Mouse (Mus musculus): ENCODE measurements around the gene Ucn. TPM values are rescaled to one million over a fixed set of nuclear protein-coding genes. Genes with fewer than 3 reads are reported as not detected.

The Ucn gene
- total RNA-seq, 2 experiments from 2014 or later: not detected

DNA sequence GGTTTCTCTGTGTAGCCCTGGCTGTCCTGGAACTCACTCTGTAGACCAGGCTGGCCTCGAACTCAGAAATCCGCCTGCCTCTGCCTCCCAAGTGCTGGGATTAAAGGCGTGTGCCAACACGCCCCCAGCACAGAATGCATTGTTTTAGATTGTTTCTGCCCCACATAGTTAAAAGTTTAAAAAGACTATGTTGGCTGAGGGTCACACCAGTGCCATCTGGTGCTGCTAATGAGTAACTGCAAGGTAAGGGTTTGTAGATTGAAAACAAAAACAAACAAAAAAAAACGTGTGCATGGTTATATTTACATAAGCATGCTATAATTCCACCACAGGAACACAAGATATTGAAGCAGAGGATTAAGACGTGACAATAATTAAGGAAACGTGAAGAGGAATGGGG is 27.8 kb downstream of the Ucn start:
- no peak for DNase-seq (ENCODE audit: low spot score in 2 of 2)

DNA sequence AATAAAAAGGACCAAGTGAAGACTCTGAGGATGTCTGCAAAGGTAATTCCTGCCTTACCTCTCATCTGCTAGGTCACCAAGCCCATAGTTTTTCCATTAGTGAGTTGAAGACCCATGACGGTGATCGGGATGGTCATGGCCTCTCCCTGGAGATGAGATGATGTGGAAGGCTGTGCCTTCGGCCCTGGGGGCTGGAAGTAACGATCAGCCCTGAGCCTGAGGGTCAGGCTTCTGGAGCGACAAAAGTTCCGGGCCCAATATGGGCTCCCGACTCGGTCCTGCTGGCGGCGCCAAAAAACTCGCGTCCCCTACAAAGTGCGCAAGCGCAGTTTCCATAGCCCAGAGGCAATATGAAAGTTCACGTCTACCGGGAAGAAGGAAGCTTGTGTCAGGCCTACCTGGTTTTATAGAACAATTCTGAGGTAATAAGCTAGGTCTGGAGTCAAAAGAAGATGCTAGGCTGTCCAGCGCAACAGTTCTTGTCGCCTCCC is 30.6 kb downstream of the Ucn start, which contains the start of gene Slc30a3:
Slc30a3 (minus strand) TSS at position 238 of the 491 bp plus-strand sequence.
- no peak for DNase-seq (ENCODE audit: low spot score in 2 of 2)

DNA sequence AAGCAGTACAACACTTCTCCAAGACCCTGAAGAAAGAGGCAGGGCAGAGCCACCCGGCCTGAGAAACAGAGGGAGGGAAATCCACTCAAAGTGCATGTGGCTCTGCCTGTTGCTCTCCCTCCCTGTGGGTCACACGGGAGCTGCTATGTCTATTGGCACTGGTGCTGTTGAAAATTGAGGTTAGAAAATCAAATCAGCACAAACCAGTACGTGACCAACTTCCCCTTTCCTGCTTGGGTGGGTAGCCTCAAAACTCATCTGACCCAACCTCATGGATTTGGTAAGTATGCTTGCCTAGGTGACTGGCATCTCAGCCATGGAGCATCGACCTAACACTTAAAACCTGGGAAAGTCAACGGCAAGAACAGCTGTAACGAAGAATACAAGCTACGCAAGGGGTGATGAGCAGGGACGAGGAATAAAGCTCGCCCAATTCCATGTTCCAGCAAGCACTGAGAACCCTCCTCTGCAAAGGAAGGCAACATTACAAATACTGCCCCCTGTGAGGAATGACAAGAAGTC is 32.8 kb downstream of the Ucn start, which contains the start of gene Dnajc5g:
Dnajc5g (plus strand) TSS at position 472 of the 522 bp plus-strand sequence.
- DNase-seq (ENCODE audit: low spot score in 2 of 2): no peak

DNA sequence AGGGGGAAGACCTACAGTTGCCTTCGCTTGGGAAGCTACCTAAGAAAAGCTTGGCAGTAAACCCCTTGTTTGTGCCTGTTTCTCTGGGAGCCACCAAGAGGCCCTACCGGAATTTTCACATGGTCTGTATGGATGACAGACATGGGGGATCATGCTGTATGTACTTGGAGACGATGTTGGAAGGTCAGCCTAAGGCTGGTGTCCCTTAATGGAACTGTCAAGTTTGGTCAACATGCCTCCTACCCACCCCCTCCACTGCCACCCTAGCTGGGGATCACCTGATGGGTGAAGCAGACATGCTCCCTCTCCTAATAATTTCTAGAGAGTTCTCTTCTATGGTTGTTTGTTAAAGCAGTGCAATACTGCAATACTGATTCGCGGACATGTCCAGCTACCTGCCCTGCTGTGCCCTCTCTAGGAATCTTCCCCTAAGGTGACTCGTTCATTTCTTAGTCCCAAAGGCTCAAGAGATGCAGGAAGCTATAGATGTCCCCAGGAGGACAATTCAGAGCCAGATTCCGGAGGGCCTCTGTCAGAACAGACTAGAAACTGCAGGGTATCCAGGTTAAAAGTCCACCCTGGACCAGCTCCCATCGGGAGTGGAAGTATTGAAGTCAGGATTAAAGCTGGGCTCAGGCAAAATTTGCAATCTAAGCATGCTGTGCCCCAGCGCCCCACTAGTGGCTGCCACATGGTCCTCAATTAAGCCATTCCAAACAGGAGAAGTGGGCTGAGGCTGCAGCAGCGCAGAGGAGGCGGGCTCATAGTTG is 42.7 kb downstream of the Ucn start:
- DNase-seq (ENCODE audit: low spot score in 2 of 2): no peak

DNA sequence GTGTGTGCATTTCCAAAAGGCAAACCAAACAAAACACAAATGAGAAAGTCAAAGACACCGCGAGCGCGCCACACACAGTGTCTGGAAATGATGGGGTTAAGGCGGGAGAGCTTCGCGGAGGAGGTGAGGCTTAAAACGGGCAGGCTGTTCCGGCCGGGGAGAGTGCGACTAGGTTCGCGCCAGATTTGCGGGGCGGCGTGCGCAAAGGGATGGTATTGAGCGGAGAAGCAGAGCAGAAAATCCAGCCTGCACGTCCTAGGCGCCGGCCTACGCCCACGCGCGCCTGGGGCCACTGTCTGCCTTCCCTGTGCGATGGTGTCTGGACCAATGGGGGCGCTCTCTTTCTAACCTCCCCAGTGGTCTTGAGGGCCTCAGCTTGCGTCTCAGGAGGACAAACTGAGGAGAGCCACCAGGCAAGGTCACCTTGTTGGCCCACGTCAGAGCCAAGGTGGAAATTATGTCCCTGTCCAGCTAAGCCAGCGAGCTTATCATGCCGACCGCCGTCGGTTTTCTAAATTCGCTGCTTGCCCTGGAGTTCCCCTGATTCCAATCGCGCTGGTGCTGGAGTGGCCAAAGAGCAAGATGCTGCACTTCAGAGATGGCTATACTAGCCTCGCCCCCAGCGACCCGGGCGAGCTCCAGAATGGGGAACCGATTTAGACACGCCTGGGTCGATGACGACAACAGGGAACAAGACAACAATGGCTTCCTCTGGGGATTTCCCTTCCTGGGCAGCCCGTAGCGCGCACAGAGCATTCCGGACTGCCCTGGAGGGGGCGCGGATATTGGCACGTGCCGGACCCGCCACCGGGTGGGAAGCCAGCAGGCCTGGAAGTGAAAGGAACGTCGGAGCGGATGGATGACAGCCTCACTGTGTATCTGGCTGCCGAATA is 43.6 kb downstream of the Ucn start:
- no peak for DNase-seq (ENCODE audit: low spot score in 2 of 2)

DNA sequence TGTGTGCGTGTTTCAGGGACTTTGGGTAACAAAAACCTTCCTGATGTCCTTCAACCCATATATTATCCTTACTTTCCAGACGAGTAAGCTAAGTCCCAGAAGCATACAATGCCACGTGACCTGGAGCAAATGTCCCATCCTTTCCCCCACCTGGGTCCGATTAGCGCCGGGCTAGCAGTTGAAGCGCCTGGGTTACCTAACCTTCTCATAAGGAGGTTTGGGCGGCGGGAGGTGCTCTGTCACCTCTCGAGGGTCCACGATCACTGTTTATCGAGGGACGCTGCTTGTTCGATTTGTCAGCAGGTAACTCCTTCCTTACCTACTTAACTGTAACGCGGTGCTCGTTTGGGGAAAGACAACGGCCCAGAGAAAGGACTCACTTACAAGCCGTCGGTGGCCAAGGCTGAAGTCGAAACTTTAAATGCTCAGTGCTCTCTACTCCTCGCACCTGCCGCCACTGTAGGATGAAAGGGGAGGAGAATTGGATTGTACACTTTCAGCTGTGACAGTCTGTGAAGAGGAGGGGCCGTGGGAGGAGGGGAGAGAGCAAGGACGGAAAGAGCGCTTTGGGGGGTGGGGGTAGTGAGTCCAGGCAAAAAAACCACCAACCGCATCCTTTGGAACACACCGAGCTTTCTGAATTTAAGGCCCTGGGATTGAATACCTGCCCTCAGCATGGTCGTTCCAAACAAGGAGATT is 44.4 kb downstream of the Ucn start:
- no peak for DNase-seq (ENCODE audit: low spot score in 2 of 2)

DNA sequence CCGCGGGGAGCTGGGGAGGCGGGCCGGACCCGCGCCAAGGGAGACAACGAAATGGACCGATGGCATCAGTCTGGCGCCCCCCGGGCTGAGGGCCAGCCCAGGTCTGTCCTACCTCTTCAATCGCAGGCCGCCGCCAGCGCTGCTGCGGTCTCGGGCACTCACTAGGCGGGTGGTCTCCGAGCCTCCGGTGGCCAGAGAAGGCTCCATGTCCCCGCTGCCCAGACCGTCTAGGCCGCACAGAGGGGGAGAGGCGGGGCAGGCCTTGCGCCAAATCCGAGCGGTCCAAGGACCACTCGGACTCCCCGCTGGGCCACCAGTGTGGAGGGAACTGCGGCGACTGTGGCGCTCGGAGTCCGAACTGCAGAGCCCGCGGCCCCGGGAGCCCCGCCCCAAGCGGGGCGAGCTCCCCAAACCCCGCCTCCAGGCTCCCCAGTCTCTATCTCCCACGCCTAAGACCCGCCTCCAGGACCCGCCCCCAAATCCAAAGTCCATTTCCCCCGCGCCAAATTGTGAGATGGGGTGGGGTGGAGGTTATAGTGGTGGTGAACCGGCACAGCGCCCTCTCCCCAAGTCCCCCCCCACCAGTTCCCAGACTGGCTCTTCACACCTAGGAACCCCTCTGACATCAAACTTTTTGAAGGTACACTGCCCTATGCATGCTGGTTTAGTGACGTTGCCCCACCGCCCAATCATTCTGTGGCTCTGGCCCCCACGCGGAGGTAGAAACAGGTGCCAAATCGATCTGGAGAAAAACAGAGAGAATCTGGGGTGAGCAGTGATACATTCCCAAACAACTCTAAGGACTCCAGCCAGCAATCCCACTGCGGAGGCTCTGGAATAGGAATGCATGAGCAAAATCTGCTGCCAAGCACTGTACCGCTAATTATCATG is 45.2 kb downstream of the Ucn start:
- no peak for DNase-seq (ENCODE audit: low spot score in 2 of 2)

DNA sequence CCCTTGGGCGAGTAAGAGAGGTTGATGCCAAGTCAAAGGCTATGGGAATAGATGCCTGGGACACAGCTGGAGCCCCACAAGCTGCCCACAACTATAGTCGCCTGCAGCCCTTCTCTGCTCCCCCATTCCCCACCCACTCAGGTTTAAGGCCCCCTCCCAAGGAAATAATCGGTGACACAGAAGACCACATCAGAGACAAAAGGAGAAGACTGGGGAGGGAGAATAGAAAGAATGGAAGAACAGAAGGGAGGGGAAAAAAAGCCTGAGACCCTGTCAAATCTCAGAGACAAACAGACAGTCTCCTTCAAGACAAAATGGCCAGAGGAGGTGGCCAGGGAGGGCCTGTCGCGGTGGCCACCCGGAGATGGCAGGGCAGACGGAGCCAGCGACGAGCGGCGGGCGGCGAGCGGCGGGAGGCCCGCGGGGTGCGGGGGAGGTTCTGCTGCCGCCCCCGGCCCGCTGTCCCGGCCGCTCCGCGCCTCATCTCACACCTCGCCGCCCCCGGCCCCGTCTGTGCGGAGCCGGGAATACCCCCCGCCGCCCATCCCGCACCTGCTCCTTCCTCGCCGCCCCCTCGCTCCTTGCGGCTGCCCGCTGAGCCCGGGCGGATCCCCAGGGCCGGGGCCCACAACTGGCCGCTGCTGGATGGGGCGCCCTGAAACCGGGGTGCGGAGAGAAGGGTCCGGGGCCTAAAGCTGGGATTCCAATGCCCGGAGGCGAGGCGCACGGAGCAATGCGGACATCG is 46.2 kb downstream of the Ucn start:
- DNase-seq (ENCODE audit: low spot score in 2 of 2): no peak

Other genes starting within 250 kb of the Ucn start
- gene Ost4, start 231.0 kb downstream of the Ucn start, total RNA-seq (2021): 100 to 1,000 TPM; 196 to 201 TPM
- 100 to 1,000 TPM; 100 to 114 TPM for gene Emilin1, start 225.4 kb downstream of the Ucn start, total RNA-seq (2021)
- 10 to 100 TPM; 57.2 to 64.8 TPM for gene Khk, start 217.4 kb downstream of the Ucn start, total RNA-seq (2021)
- gene Cgref1, start 193.2 kb downstream of the Ucn start, total RNA-seq (2021): 1 to 10 TPM; 3.5 to 6.0 TPM
- 100 to 1,000 TPM; 131 to 135 TPM for gene Preb, start 178.5 kb downstream of the Ucn start, total RNA-seq (2021)
- under 1 TPM; 0.81 to 0.85 TPM for gene Tcf23, start 170.2 kb downstream of the Ucn start, total RNA-seq (2021)
- 100 to 1,000 TPM; 109 to 115 TPM for gene Atraid, start 90.5 kb downstream of the Ucn start, total RNA-seq (2021)
- 10 to 100 TPM; 18.8 to 20.9 TPM for gene Slc5a6, start 89.9 kb downstream of the Ucn start, total RNA-seq (2021)
- 10 to 100 TPM; 33.0 to 40.2 TPM for gene Cad, start 84.0 kb downstream of the Ucn start, total RNA-seq (2021)
- gene Dnajc5g, start 32.5 kb downstream of the Ucn start, total RNA-seq (2021): not detected
- gene Slc30a3, start 30.6 kb downstream of the Ucn start, total RNA-seq (2021): under 1 TPM; 0.34 to 0.50 TPM
- 1 to 10 TPM; 1.8 to 4.2 TPM for gene Trim54, start 22.1 kb downstream of the Ucn start, total RNA-seq (2021)
- 10 to 100 TPM; 51.9 to 52.7 TPM for gene Mpv17, start 15.4 kb upstream of the Ucn start, total RNA-seq (2021)
- gene Gm29609, start 41.1 kb upstream of the Ucn start, total RNA-seq (2021): 1 to 10 TPM; 2.7 to 3.3 TPM
- gene Gtf3c2, start 41.3 kb upstream of the Ucn start, total RNA-seq (2021): 10 to 100 TPM; 87.2 to 88.0 TPM
- 100 to 1,000 TPM; 113 TPM for gene Snx17, start 54.4 kb upstream of the Ucn start, total RNA-seq (2021)
- 10 to 100 TPM; 36.8 to 41.9 TPM for gene Eif2b4, start 54.6 kb upstream of the Ucn start, total RNA-seq (2021)
- gene Zfp513, start 63.5 kb upstream of the Ucn start, total RNA-seq (2021): 10 to 100 TPM; 32.3 to 33.7 TPM
- 100 to 1,000 TPM; 107 to 117 TPM for gene Ppm1g, start 81.9 kb upstream of the Ucn start, total RNA-seq (2021)
- gene Nrbp1, start 102.0 kb upstream of the Ucn start, total RNA-seq (2021): 100 to 1,000 TPM; 113 TPM
- gene Gm9970, start 102.4 kb upstream of the Ucn start, total RNA-seq (2021): 1 to 10 TPM in 1 of 2 experiments, under 1 TPM in 1; 0.98 to 1.0 TPM
- gene Krtcap3, start 112.9 kb upstream of the Ucn start, total RNA-seq (2021): 1 to 10 TPM; 5.7 to 9.1 TPM
- gene Ift172, start 152.3 kb upstream of the Ucn start, total RNA-seq (2021): 10 to 100 TPM; 40.8 to 44.9 TPM
- 10 to 100 TPM; 12.8 to 18.3 TPM for gene Fndc4, start 157.3 kb upstream of the Ucn start, total RNA-seq (2021)
- gene Gckr, start 158.6 kb upstream of the Ucn start, total RNA-seq (2021): 10 to 100 TPM in 1 of 2 experiments, under 1 TPM in 1; 0.39 to 17.9 TPM